Mouse (Mus musculus) E14TG2a.4 (cell line): ENCODE data around the gene Rbpj.
A peak's percentile ranks its signal among the peaks of the same experiment; 100 is the strongest.

Experiments
- CTCF ChIP-seq: conservative IDR thresholded peaks from 2 replicates; pipeline ENCODE4 v1.5.1; 2014; ENCODE audit warnings: low read length
- NANOG ChIP-seq: IDR thresholded peaks from 2 replicates; pipeline ENCODE4 v1.6.1; 2014; ENCODE audit warnings: borderline replicate concordance, low read length, mixed read lengths
- POU5F1 ChIP-seq: IDR thresholded peaks from 2 replicates; pipeline ENCODE4 v1.6.1; 2014; ENCODE audit warnings: low read length, borderline replicate concordance

GRCm38 (mm10) chr5:53598510-53598909 is 132.6 kb downstream of the Rbpj start:
- TF ChIP-seq CTCF (peak; percentile 34; the same call in 1 of the 2 replicates), NANOG (no peak), POU5F1 (no peak)
